Mouse (Mus musculus) cortical plate, adult 2 months (tissue): Measurements from ENCODE around the gene Osbp. TPM values are rescaled to one million over a fixed set of nuclear protein-coding genes. Genes with fewer than 3 reads are reported as not detected.
"Not testable (repeated sequence)": the region's sequence is repeated elsewhere in the genome, so short reads cannot be mapped to it uniquely, and the experiment has no call there.

ENCODE experiments used
- H3K27ac ChIP-seq: fragments of 200-500 bp; 2 replicates; pipeline ENCODE4 v1.5.1; 2012; ENCODE audit warnings: low read length, control low read depth, inconsistent platforms; ENCODE audit not compliant: insufficient read depth
- H3K4me1 ChIP-seq: fragments of 200-500 bp; 2 replicates; pipeline ENCODE4 v1.6.1; 2011; ENCODE audit warnings: low read length; ENCODE audit not compliant: control insufficient read depth, insufficient read depth
- H3K4me3 ChIP-seq: fragments of 200-500 bp; 2 replicates; pipeline ENCODE4 v1.5.1; 2011; ENCODE audit warnings: mild to moderate bottlenecking, low read length, control low read depth; ENCODE audit not compliant: insufficient read depth
- CTCF ChIP-seq: fragments of 200-500 bp; IDR thresholded peaks from 2 replicates; pipeline ENCODE4 v1.5.1; 2011; ENCODE audit warnings: mild to moderate bottlenecking, control low read depth, low read length; ENCODE audit not compliant: insufficient read depth; ENCODE audit errors: extremely low read depth
- POLR2A ChIP-seq: fragments of 200-500 bp; IDR thresholded peaks from 2 replicates; pipeline ENCODE4 v1.6.1; 2011; ENCODE audit warnings: mild to moderate bottlenecking, low read length, control low read depth; ENCODE audit not compliant: insufficient read depth; ENCODE audit errors: extremely low read depth
- polyA plus RNA-seq: library from polyadenylated mRNA; depleted of rRNA; stranded (reverse); fragments of >200 nt; gene quantifications from 2 replicates; pipeline ENCODE4 v1.2.3, GENCODE M21; 2012

The Osbp gene
- polyA plus RNA-seq, 1 experiment: 37.1 TPM

DNA sequence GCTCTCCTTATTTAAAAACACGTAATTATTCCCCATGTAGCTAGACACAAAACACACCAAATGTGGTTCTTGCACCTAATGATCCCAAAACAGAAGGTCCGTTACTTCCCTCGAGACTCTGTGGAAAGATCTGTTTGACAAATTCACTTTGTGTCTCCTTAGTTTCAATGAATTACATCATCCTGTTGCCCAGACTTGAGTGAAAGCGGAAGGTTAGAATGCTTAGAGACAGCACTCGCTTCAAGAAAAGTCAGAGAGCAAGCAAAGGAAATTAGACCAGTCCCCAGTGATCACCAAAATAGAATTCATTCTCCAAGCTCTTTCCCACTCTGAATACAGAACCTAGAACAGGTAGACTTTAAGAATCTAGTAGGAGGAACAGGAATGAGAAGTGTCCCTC lies 8.3 kb upstream of the Osbp start:
- H3K4me1 ChIP-seq: no peaks in the 10 kb centered on the region
- no peak overlapping the region for H3K4me3 ChIP-seq
- TF ChIP-seq POLR2A: no peak
- H3K27ac ChIP-seq: no peak overlapping the region

DNA sequence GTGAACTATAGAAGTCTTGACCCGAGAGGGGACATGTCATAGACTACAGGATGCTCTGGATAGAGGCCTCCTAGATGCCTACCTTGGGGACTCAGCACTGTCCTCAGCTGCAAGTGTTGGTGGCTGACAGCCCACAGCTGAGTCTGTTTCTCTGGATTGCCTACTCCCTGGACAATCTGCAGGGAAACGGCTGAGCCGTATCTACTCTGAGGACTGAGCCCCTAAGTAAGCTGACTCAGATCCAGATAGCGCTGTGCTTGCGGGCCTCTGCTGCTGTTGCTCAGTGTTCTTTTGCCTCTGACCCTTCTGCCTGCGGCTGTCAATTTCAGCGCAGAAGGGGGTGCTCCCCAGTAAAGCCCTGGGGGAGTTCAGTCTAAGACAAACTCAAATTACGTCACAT lies 7.9 kb upstream of the Osbp start:
- no peak overlapping the region for H3K4me3 ChIP-seq
- no peaks in the 10 kb centered on the region for H3K4me1 ChIP-seq
- TF ChIP-seq CTCF (no peak), POLR2A (no peak)
- no peak overlapping the region for H3K27ac ChIP-seq

DNA sequence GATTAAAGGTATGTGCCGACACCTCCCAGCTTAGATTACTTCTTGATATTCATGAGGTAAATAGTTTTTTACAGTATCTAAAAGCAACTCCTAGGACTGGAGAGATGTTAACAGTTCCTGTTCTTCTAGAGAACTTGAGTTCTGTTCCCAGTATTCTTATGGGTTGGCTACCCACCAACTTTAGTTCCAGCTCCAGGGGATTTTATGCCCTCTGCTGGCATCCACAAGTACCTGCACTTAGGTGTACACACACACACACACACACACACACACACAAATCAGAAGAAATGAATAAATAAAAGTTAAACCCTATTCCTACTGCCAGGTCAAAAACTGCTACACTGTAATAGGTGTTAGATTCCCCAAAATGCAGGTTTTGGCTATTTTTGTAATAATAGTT lies 1.5 kb upstream of the Osbp start:
- H3K4me3 ChIP-seq: no peak overlapping the region
- TF ChIP-seq POLR2A: no peak
- TF ChIP-seq CTCF: no peak
- peaks cover 2% of the 10 kb centered on the region; the same call in 1 of the 2 replicates for H3K4me1 ChIP-seq
- no peak overlapping the region for H3K27ac ChIP-seq

DNA sequence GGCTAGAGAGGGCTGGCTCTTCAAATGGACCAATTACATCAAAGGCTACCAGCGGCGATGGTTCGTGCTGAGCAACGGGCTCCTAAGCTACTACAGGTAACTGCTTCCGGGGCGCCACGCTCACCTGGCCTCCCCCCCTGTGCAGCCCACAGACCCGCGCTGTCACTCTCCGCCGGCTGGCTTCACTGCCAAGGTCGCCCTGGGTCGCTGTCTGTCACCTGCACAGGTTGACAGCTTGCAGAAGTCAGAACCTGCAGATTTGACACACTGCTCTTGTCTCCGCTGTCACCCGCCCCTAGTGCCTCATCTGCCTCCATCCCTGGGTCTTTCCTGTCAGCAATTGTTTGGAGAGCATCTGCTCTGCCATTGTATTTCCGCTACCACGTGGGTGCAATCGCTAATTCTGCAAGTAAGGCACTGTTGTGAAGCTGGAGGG lies 478 bp downstream of the Osbp start:
- TF ChIP-seq POLR2A (no peak), CTCF (no peak)
- Histone ChIP-seq H3K27ac (no peak overlapping the region), H3K4me1 (peaks cover 6% of the 10 kb centered on the region), H3K4me3 (peak overlapping the region; percentile 99)

DNA sequence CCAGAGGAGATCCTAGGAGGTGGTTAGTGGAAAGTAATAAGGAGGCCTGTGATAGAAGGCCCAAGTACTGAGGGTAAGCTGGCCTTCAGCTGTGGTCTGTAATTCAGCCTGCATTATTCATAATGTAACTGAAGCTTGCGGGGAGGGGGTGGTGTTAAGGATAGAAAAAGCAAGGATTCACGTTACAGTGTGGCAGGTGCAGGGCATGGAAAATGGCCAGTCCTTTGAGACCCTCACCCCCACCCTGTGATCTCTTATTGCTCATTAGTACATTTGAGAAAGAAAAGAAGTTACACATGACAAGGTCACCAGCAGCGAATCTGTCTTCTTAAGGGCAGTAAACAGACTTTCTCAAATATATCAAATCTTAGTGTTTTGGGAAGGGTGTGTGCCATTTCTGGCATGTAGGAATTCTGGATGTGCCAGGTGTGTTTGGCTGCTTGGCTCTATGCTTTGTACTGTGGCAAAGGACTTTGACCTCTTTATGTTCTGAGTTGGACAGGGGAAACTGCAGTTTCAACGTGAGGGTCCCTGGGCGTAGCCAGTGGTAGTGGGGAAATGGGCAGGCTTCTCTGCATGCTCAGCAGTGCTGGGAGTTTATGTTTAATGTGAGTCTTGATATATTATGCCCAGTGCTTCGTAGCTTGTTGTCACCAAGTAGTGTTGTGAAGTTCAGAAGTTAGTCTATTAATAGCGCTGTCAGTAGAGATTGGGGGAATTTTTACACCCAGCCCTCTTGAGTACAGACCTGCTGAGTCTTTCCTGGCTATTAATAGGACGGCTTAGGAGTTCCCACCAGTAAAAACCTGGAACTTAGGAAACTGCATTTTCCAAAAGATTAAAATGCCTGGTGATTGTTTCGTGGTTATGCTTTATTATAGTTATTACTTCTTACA lies 3.7 kb downstream of the Osbp start:
- H3K4me3 ChIP-seq: no peak overlapping the region
- peak overlapping the region; percentile 54; the same call in 1 of the 2 replicates for H3K27ac ChIP-seq
- H3K4me1 ChIP-seq: peaks cover 6% of the 10 kb centered on the region
- TF ChIP-seq POLR2A (no peak), CTCF (no peak)

DNA sequence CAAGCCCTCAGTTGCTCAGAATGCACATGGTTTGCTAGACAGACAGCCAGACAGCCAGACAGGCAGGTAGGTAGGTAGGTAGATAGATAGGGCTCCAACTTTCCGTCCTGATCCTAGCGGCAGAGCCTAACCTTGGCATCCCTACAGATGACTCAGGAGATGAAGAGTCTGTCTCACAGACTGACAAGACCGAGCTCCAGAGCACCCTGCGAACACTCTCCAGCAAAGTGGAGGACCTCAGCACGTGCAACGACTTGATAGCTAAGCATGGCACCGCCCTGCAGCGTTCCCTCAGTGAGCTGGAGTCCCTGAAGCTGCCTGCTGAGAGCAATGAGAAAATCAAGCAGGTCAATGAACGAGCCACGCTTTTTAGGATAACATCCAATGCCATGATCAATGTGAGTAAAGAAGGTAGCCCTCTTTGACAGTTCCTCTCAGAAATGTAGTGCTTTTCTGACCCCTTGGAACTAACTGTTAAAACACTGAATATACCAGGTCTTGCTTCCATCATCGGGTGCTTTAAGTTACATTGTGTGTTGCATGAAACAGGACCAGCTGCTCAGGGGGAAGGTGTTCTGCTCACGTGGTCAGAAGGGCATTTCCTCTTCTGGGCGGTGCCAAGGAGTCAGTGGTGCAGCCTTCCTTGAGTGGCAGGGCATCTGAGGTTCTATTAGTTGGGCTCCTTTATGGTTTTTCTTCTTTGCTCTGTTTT lies 7.9 kb downstream of the Osbp start:
- Histone ChIP-seq H3K27ac (no peak overlapping the region), H3K4me3 (no peak overlapping the region), H3K4me1 (peaks cover 5% of the 10 kb centered on the region)
- TF ChIP-seq CTCF (no peak), POLR2A (no peak)

- no peak for TF ChIP-seq CTCF
- no peak for TF ChIP-seq POLR2A
- Histone ChIP-seq H3K4me3 (no peak overlapping the region), H3K4me1 (peaks cover 5% of the 10 kb centered on the region), H3K27ac (no peak overlapping the region)
Measured at GRCm38 (mm10) chr19:11974223-11974540, 8.4 kb downstream of the Osbp start.

DNA sequence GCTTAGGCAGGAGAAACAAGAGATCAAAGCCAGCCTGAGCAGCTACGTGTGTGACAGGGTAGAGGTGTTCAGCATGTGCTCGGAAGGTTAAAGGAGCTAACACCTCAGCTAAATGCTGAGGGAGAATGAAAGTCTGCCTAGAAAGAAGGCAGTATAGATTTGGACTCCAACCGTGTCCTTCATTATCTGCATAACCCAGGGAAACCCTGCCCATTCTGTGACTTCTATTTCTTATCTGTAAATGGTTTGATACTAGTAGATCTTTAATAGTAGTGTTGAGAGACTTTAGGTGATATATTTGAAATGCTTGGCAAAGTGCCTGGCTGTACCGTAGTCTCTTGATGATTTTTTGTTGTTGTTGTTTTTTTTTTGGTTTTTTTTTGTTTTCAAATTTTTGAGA lies 9.9 kb downstream of the Osbp start:
- Histone ChIP-seq H3K4me1 (peaks cover under 1% of the 10 kb centered on the region; the same call in 1 of the 2 replicates), H3K4me3 (no peak overlapping the region), H3K27ac (no peak overlapping the region)
- TF ChIP-seq CTCF: no peak
- no peak for TF ChIP-seq POLR2A

DNA sequence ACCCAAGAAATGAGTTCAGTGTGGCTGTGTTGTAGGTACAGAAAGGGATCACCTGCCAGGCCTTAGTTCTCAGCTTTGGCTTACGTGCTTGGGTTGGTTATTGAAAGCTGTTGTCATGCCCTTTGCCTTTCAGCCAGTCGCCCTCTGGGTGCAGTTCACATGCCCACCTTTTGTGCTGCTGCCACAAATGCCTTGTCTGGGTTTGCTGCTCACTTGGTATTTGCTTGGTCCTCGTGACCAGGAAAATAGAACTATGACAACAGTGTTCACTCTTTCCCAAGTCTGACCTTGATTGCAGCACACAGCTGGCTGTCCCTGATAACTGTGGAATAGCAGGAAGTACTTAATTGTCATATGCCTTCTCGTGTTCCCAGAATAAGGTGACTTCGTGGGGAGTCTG lies 11.6 kb downstream of the Osbp start:
- TF ChIP-seq POLR2A: no peak
- no peak for TF ChIP-seq CTCF
- Histone ChIP-seq H3K4me1 (no peaks in the 10 kb centered on the region), H3K27ac (0 out of 2 replicates have a peak overlapping the region, but pooled peaks have one; percentile 14), H3K4me3 (no peak overlapping the region)

- no peak overlapping the region for H3K27ac ChIP-seq
- H3K4me1 ChIP-seq: no peaks in the 10 kb centered on the region
- TF ChIP-seq CTCF: no peak
- TF ChIP-seq POLR2A: no peak
- no peak overlapping the region for H3K4me3 ChIP-seq
Measured at GRCm38 (mm10) chr19:11980471-11980870, 14.7 kb downstream of the Osbp start.

GRCm38 (mm10) chr19:11984614-11985013 lies 18.9 kb downstream of the Osbp start:
- H3K4me3 ChIP-seq, H3K4me1 ChIP-seq, H3K27ac ChIP-seq: not testable (repeated sequence)
